Mouse (Mus musculus) urinary bladder, postnatal 25 days (tissue): Measurements from ENCODE around the gene 1700013G24Rik.
"Not testable (repeated sequence)": the region's sequence is repeated elsewhere in the genome, so short reads cannot be mapped to it uniquely, and the experiment has no call there.

ENCODE experiments used
- DNase-seq: peaks from one replicate; pipeline ENCODE4 v3.0.0; 2022; ENCODE audit warnings: low spot score

1700013G24Rik gene

GRCm38 (mm10) chr4:137453234-137453767, at the start of gene 1700013G24Rik:
Gene 1700013G24Rik, plus strand, starts transcription at chr4:137453284.
- no peak for DNase-seq

- no peak for DNase-seq
Measured at GRCm38 (mm10) chr4:137405571-137405970, 47.5 kb upstream of the 1700013G24Rik start.

GRCm38 (mm10) chr4:137409691-137410090, 43.4 kb upstream of the 1700013G24Rik start, which contains the start of gene Cela3a:
Gene Cela3a, minus strand, starts transcription at chr4:137409791.
- DNase-seq: no peak

DNA sequence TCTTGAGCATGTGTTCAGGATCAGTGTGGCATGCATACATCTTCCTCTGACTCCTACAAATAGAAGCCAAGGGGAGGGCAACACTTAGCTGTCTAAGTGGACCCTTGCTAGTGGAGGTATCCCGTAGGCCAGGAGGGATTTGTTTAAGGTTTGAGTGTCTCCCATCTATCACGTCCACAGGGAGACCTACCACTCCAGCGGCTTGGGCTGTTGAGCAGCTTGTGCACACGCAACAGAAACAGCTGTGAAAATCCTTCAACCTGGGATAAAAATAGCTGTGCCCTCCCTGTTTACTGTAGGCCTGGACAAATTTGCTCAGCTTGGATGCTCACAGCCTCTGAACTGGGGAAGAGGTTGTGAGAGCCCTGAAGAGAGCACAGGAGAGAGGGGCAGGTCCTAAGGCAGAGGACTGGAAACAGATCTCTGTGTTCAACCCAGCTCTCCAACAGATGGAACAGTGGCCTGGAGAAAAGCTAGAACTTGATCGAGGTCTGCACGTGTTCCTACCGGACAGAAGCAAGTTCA, 40.8 kb upstream of the 1700013G24Rik start:
- not testable (repeated sequence) for DNase-seq

- DNase-seq: no peak
Measured at GRCm38 (mm10) chr4:137414936-137415335, 38.1 kb upstream of the 1700013G24Rik start.

DNA sequence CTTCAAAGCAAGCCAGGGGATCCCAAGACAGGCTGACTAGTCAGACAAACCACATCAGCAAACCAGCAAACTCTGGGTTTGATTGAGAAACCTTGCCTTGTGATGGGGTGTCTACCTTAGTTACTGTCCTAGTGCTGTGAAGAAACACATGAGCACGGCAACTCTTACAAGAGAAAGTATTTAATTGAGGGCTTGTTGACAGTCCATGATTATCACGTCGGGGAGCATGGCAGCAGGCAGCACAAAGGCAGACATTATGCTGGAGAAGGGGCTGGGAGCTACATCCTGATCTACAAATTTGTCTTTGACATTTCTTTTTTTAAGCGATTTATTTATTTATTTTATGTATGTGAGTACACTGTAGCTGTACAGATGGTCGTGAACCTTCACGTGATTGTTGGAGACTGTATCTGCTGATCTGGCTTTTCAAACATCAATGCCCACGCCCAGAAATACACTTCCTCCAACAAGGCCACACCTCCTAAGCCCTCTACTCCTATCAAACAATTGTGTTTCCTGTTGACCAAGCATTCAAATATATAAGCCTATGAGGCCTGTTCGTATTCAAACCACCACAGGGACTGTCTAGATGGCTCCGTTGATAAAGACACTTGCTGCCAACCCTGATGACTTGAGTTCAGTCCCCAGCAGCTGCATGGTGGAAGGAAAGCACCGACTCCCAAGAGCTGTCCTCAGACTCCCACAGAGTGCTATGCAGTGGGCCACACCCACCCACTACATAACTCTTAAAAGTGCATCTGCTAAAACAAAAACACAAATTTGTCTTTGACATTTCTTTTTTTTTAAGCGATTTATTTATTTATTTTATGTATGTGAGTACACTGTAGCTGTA, 35.1 kb upstream of the 1700013G24Rik start:
- DNase-seq: no peak

DNA sequence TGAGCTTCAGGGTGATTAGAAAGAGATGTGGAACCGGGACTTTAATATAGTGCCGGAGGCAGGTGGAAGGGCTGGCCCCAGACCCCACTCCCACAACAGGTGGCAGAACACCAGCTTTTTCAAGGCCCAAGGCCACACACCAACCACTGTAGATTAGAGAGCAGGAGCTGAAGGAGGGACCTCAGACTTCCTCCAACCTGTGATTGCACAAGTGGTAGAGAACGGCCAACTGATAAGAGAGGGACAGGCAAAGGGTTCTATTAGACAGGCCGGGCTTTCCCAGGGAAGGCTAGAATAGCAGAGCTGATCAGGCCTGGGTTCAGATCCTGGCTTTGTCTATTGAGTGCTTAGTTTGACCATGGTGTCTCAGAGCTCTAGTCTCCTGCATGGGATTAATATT, 22.6 kb upstream of the 1700013G24Rik start, which contains the start of gene Cela3b:
Gene Cela3b, minus strand, starts transcription at position 39 of the 400 bp plus-strand sequence.
- DNase-seq: no peak

- not testable (repeated sequence) for DNase-seq
Measured at GRCm38 (mm10) chr4:137432700-137433550, 20.2 kb upstream of the 1700013G24Rik start.

DNA sequence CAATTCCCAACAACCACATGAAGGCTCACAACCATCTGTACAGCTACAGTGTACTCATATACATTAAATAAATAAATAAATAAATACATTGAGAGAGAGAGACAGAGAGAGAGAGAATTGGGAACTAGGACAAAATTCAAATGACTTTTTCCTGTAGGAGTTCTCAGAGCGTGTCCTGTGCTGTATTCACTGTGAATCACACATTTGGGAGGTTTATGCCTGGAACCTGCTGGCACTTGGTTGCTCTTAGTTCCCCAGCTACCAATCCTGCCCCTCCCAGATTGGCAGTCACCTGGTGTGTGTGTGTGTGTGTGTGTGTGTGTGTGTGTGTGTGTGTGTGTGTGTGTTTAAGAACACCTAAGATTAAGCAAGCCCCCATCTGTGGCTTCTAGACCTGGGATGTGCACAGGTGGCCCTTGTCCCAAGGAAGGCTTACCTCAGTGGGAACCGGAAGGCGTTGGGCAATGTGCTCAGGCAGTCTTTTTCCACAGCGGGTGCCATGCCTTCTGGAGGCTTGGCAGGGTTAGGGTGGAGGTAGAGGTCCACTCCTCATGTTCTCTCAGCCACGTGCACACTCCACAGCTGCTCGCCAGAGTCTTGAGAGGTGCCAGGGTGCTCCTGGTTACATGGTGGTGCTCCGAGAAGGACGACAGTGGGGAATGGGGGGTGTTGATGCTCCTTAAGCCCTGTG, 16.0 kb upstream of the 1700013G24Rik start:
- DNase-seq: no peak

GRCm38 (mm10) chr4:137438842-137439241, 14.2 kb upstream of the 1700013G24Rik start:
- DNase-seq: no peak

DNA sequence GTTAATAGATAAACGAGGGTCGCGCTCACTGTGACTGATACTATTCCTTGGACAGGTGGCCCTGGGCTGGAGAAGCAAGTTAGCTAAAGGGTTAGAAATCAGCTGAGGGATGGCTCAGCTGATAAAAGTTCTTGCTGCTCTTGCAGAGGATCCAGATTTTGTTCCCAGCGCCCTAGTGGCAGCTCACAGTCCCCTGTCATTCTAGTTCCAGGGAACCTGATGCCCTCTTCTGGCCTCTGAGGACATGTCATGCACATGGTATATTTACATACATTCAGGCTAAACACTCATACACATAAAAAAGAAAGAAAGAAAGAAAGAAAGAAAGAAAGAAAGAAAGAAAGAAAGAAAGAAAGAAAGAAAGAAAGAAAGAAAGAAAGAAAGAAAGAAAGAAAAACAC, 11.8 kb upstream of the 1700013G24Rik start:
- no peak for DNase-seq

DNA sequence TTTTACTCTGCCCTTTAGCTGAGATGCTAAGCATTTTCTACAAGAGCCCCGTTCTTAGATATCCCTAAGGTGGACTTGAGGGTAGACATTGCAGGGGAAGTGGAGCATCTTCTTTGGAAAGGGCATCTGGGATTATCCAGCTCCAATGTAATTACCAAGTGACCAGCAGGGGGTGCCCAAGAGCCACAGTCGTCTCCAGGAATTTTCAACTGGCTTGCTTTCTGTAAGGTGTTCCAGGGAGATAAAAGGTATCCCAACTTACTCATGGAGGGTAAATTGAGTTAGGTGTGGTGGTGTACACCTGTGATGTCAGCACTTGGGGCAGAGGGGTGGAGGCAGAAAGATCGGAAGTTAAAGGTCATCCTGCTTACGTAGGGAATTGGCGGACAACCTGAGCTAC, 9.5 kb upstream of the 1700013G24Rik start:
- DNase-seq: peak; percentile 81

- no peak for DNase-seq
Measured at GRCm38 (mm10) chr4:137445881-137446280, 7.2 kb upstream of the 1700013G24Rik start.

- no peak for DNase-seq
Measured at GRCm38 (mm10) chr4:137447363-137448196, 5.5 kb upstream of the 1700013G24Rik start.

DNA sequence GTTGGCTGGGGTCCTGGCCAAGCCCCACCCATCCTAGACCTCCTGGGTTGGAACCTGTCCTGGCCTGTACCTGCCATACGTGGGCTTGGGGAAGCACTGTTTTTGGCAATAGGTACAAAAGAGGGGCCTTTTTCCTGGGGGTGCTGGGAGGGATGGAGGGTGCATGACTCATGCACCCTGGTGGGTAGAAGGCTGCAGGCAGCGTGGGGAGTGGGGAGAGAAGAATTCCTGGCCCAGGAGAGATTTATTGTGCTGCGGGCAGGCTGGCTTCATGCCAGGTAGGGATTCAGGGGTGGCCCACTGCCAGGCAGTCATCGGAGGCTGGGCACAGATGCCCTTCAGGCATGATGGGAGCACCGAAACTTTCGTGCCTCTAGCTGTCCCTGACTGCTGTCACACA, 4.9 kb upstream of the 1700013G24Rik start:
- DNase-seq: peak; percentile 35

DNA sequence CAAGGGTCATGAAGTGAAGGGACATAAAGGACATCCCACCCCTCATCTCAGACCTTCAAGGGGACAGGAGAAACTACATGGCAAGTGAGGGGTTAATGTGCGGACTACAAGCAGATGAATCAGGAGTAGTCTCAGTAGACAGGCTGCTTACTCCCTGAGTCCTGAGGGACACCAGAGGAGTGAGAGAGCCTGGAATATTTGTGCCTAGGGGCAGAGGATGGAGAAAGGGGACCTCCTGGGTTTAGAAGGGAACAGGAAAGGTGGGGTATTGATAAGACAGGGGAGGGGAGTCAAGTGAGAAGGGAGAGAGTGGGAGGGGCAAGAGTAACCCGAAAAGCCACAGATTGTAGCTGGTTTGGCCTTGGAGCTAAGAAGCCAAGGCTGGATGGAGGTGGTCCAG, 4.4 kb upstream of the 1700013G24Rik start:
- DNase-seq: no peak

DNA sequence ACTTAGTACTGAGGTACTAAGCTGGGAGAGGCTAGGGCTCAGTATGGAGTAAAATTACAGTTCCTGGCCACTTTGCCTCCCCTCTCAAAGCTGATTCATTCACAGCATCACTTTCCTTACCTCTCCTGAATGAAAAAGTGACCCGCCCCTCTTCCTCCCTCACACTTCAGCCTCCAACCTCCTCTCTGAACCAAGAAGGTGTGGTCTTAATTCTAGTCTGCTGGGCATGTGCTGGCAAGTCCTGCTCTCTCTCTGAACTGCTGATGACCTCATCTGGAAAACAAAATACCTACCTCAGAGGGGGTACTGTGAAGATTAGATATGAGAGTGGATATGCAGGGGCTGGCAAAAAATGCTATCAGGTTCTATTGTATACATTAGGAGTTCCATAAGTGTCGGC, 4.0 kb upstream of the 1700013G24Rik start:
- no peak for DNase-seq

DNA sequence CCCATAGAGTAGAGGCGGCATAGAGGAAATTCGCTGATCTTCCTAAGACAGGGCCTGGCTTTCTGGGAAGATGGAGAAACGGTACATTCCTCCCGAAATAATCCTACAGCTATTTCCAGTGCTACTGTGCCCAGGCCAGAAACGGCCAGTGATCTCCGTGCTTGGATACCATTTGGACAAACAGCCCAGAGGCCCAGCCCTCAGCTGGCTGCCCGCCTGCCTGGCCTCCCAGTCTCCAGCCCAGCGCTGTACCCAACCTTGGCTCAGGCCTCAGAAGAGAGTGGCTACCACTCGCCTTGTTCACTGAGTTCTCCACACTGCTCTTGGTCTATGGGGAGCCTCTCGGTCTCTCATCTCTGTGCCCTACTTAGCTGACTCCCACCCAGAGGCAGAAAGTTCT, 3.4 kb upstream of the 1700013G24Rik start:
- DNase-seq: no peak

- no peak for DNase-seq
Measured at GRCm38 (mm10) chr4:137452190-137452589, 894 bp upstream of the 1700013G24Rik start.

GRCm38 (mm10) chr4:137454582-137454981, 1.5 kb downstream of the 1700013G24Rik start:
- DNase-seq: no peak

DNA sequence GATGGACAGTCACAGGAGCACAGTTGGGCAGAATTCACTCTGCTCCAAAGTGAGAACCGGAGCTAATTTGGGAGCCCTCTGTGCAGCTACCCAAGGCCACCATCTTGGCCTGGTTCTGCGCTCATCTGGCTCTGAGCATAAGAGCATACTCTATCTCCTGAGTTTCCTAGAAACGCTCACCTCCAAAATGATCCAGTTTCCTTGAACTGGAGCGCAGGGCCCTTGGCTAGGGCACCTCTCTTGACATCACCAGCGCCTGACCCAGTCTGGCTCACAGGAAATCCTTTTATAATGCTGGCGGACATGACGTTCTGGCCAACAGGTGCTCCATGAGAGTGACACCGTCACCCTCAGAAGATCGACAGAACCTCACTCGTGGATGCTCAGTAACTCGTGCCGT, 3.5 kb downstream of the 1700013G24Rik start:
- DNase-seq: no peak
